Mouse (Mus musculus): Measurements from ENCODE around the gene Slc22a20. TPM values are rescaled to one million over a fixed set of nuclear protein-coding genes. Genes with fewer than 3 reads are reported as not detected.

Slc22a20 gene
- polyA plus RNA-seq, 1 experiment = not detected

DNA sequence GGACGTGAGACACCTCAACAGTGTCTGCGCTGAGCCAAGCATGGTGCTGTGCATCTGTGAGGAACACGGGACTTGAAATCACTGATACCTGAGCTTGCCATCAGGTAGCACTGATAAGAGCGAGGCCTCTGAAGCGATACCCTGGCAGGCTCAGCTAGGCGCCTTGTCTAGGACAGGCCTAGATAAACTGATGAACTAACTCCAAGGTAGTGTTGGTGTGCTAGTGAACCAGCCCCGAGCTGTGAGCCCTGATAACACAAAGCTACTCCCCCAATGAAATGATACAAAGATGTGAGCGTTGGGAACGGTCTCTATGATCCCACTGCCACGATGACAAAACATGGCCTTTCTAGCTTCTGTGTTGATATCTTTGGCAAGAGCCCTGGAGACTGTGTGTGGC lies 18.3 kb downstream of the Slc22a20 start:
- TF ChIP-seq POLR2A (IDR thresholded peaks at IDR 0.05; ENCODE audit: borderline replicate concordance, extremely low read depth, low read depth, low read length) (no peak), CTCF (IDR thresholded peaks at IDR 0.05; ENCODE audit: insufficient read depth, low read length) (no peak)
- no peak overlapping the region for H3K4me3 ChIP-seq (replicated peaks; ENCODE audit: extremely low read depth, low read depth, low read length)
- WGBS = 87% methylated on average over 10 of the region's 10 CpGs
- no peak for DNase-seq
- H3K4me1 ChIP-seq (ENCODE audit: control insufficient read depth, insufficient read depth, low read length) = peaks cover 2% of the 10 kb centered on the region; the same call in 1 of the 2 replicates

- DNase-seq = no peak
- TF ChIP-seq CTCF (IDR thresholded peaks at IDR 0.05; ENCODE audit: insufficient read depth, low read length) = no peak
- TF ChIP-seq POLR2A (IDR thresholded peaks at IDR 0.05; ENCODE audit: borderline replicate concordance, extremely low read depth, low read depth, low read length) = no peak
- H3K4me1 ChIP-seq (ENCODE audit: control insufficient read depth, insufficient read depth, low read length) = peaks cover 2% of the 10 kb centered on the region; the same call in 1 of the 2 replicates
- no peak overlapping the region for H3K4me3 ChIP-seq (replicated peaks; ENCODE audit: extremely low read depth, low read depth, low read length)
- WGBS = 71% methylated on average over 6 of the region's 6 CpGs
Measured at GRCm38 (mm10) chr19:5966786-5967185, 19.2 kb downstream of the Slc22a20 start.

DNA sequence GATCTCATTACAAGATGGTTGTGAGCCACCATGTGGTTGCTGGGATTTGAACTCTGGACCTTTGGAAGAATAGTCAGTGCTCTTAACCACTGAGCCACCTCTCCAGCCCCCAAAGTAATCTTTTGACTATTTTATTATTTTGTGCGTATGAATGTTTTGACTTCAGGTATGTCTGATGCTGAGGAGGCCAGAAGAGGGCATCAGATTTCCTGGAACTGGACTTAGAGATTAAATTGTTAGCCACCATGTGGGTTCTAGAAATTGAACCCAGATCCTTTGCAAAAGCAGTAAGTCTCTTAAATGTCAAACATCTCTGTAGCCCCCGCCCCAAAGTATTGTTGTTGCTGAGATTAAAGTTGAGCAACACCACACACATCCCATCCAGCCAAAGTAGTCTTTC lies 20.0 kb downstream of the Slc22a20 start:
- Histone ChIP-seq H3K4me1 (ENCODE audit: control insufficient read depth, insufficient read depth, low read length) (peaks cover 2% of the 10 kb centered on the region; the same call in 1 of the 2 replicates), H3K4me3 (replicated peaks; ENCODE audit: extremely low read depth, low read depth, low read length) (no peak overlapping the region)
- DNase-seq = no peak
- 97% methylated on average over 2 of the region's 2 CpGs for WGBS
- TF ChIP-seq POLR2A (IDR thresholded peaks at IDR 0.05; ENCODE audit: borderline replicate concordance, extremely low read depth, low read depth, low read length) = no peak
- TF ChIP-seq CTCF (IDR thresholded peaks at IDR 0.05; ENCODE audit: insufficient read depth, low read length) = no peak

- TF ChIP-seq POLR2A (IDR thresholded peaks at IDR 0.05; ENCODE audit: borderline replicate concordance, extremely low read depth, low read depth, low read length) = no peak
- TF ChIP-seq CTCF (IDR thresholded peaks at IDR 0.05; ENCODE audit: insufficient read depth, low read length) = peak; percentile 94
- DNase-seq = peak; percentile 64
- WGBS = 13% methylated on average over 4 of the region's 4 CpGs
- Histone ChIP-seq H3K4me3 (replicated peaks; ENCODE audit: extremely low read depth, low read depth, low read length) (no peak overlapping the region), H3K4me1 (ENCODE audit: control insufficient read depth, insufficient read depth, low read length) (peaks cover 2% of the 10 kb centered on the region; the same call in 1 of the 2 replicates)
Measured at GRCm38 (mm10) chr19:5965280-5965679, 20.7 kb downstream of the Slc22a20 start.

DNA sequence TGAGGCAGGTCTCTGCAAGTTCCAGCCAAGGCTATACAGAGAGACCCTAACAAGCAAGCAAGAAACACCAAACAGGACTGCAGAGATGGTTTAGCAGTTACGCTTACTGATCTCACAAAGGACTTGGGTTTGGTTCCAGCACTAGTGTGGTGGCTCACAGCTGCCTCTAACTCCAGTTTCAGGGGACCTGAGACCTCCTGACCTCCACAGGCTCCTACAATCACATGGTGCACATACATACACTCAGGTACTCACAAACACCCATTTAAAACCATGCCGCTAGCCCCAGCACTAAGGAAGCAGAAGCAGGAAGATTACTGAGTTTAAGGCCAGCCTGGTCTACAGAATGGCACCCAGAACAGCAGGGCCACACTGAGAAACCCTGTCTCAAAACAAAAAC lies 21.1 kb downstream of the Slc22a20 start:
- Histone ChIP-seq H3K4me3 (replicated peaks; ENCODE audit: extremely low read depth, low read depth, low read length) (no peak overlapping the region), H3K4me1 (ENCODE audit: control insufficient read depth, insufficient read depth, low read length) (peaks cover 2% of the 10 kb centered on the region; the same call in 1 of the 2 replicates)
- 90% methylated on average over 2 of the region's 2 CpGs for WGBS
- no peak for DNase-seq
- TF ChIP-seq POLR2A (IDR thresholded peaks at IDR 0.05; ENCODE audit: borderline replicate concordance, extremely low read depth, low read depth, low read length) = no peak
- TF ChIP-seq CTCF (IDR thresholded peaks at IDR 0.05; ENCODE audit: insufficient read depth, low read length) = no peak

- under 1% methylated on average over 50 of the region's 50 CpGs for WGBS
- TF ChIP-seq CTCF (IDR thresholded peaks at IDR 0.05; ENCODE audit: insufficient read depth, low read length) (no peak), POLR2A (IDR thresholded peaks at IDR 0.05; ENCODE audit: borderline replicate concordance, extremely low read depth, low read depth, low read length) (peak; percentile 75)
- peak; percentile 88 for DNase-seq
Measured at GRCm38 (mm10) chr19:5963883-5964562, 21.9 kb downstream of the Slc22a20 start, which contains the start of gene Pola2. TSS of gene Pola2 (minus strand) at chr19:5964202.

GRCm38 (mm10) chr19:5962651-5963050 lies 23.3 kb downstream of the Slc22a20 start:
- DNase-seq = no peak
- Histone ChIP-seq H3K4me3 (replicated peaks; ENCODE audit: extremely low read depth, low read depth, low read length) (no peak overlapping the region), H3K4me1 (ENCODE audit: control insufficient read depth, insufficient read depth, low read length) (peaks cover 2% of the 10 kb centered on the region; the same call in 1 of the 2 replicates)
- 13% methylated on average over 1 of the region's 1 CpGs for WGBS
- TF ChIP-seq CTCF (IDR thresholded peaks at IDR 0.05; ENCODE audit: insufficient read depth, low read length) (no peak), POLR2A (IDR thresholded peaks at IDR 0.05; ENCODE audit: borderline replicate concordance, extremely low read depth, low read depth, low read length) (no peak)

More at GRCm38 (mm10) chr19:5963883-5964562, 21.9 kb downstream of the Slc22a20 start, which contains the start of gene Pola2:
- Histone ChIP-seq H3K4me3 (replicated peaks; ENCODE audit: extremely low read depth, low read depth, low read length) (peak within 1 kb of the TSS; percentile 72), H3K4me1 (ENCODE audit: control insufficient read depth, insufficient read depth, low read length) (peaks cover 2% of the 10 kb centered on the region; the same call in 1 of the 2 replicates)

DNA sequence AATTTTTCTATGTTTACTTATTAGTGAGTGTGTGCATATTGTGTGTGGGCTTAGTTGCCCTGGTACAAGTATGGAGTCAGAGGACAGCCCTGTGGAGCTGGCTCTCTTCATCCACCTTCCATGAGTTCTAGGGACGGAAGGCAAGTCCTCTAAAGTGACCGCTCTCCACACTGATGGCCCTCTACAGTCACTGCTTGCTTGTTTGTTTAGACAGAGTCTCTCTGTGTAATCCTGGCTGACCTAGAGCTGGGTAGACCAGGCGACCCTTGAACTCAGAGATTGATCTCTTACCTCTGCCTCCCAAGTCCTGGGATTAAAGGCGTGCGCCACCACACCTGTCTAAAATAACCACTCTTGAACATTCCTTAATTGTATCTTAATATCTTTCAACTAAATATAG lies 28.6 kb downstream of the Slc22a20 start:
- no peak for DNase-seq
- TF ChIP-seq POLR2A (IDR thresholded peaks at IDR 0.05; ENCODE audit: borderline replicate concordance, extremely low read depth, low read depth, low read length) (no peak), CTCF (IDR thresholded peaks at IDR 0.05; ENCODE audit: insufficient read depth, low read length) (no peak)
- WGBS = 87% methylated on average over 5 of the region's 5 CpGs

GRCm38 (mm10) chr19:5956685-5957084 lies 29.3 kb downstream of the Slc22a20 start:
- peaks cover 14% of the 10 kb centered on the region for H3K4me1 ChIP-seq (ENCODE audit: control insufficient read depth, insufficient read depth, low read length)
- no peak overlapping the region for H3K4me3 ChIP-seq (replicated peaks; ENCODE audit: extremely low read depth, low read depth, low read length)
- TF ChIP-seq CTCF (IDR thresholded peaks at IDR 0.05; ENCODE audit: insufficient read depth, low read length) = peak; percentile 59
- TF ChIP-seq POLR2A (IDR thresholded peaks at IDR 0.05; ENCODE audit: borderline replicate concordance, extremely low read depth, low read depth, low read length) = no peak
- 9% methylated on average over 3 of the region's 3 CpGs for WGBS
- DNase-seq = peak; percentile 84

More for the DNA sequence above, 28.6 kb downstream of the Slc22a20 start:
- Histone ChIP-seq H3K4me3 (replicated peaks; ENCODE audit: extremely low read depth, low read depth, low read length) (no peak overlapping the region), H3K4me1 (ENCODE audit: control insufficient read depth, insufficient read depth, low read length) (peaks cover 12% of the 10 kb centered on the region)
